8 mouse cellular contexts compared by ENCODE assay signal in genomic region chr2:3332056-3332455, GRCm38 (mm10). TPM values are rescaled to one million over a fixed set of nuclear protein-coding genes. Genes with fewer than 3 reads are reported as not detected.
DNase-seq lines count a peak whose midpoint lies in the region; ATAC-seq and TF ChIP-seq lines count a peak whose summit lies in the region.

No protein-coding gene starts in this region.

- no peaks in the 10 kb centered on the region for H3K27me3 ChIP-seq in cerebellum, adult 2 months (ENCODE audit: control insufficient read depth, insufficient read depth, low read length)
- H3K27me3 ChIP-seq in neural tube, embryonic 11.5 days (ENCODE audit: control insufficient read depth, insufficient read depth, low read length), result no peaks in the 10 kb centered on the region
- peaks cover 17% of the 10 kb centered on the region for H3K27me3 ChIP-seq in limb, embryonic 13.5 days
- H3K27me3 ChIP-seq in stomach, embryonic 15.5 days (replicated peaks), result no peaks in the 10 kb centered on the region

- no peak for TF ChIP-seq POLR2A in cerebellum, adult 2 months (IDR thresholded peaks at IDR 0.05; ENCODE audit: borderline replicate concordance, insufficient read depth, low read length)

- peaks cover 6% of the 10 kb centered on the region for H3K4me1 ChIP-seq in cerebellum, adult 2 months (ENCODE audit: control insufficient read depth, insufficient read depth, low read length)
- peaks cover 5% of the 10 kb centered on the region; the same call in 1 of the 2 replicates for H3K4me1 ChIP-seq in neural tube, embryonic 11.5 days (ENCODE audit: control insufficient read depth, insufficient read depth, low read length)
- peaks cover 23% of the 10 kb centered on the region for H3K4me1 ChIP-seq in limb, embryonic 13.5 days
- H3K4me1 ChIP-seq in stomach, embryonic 15.5 days, result peaks cover 13% of the 10 kb centered on the region

- H3K27ac ChIP-seq in cerebellum, adult 2 months (ENCODE audit: insufficient read depth, low read length), result peak overlapping the region; percentile 31
- no peak overlapping the region for H3K27ac ChIP-seq in neural tube, embryonic 11.5 days (ENCODE audit: low read depth, low read length)
- peak overlapping the region; percentile 52 for H3K27ac ChIP-seq in limb, embryonic 13.5 days
- H3K27ac ChIP-seq in stomach, embryonic 15.5 days, result peak overlapping the region; percentile 84

- H3K4me2 ChIP-seq in neural tube, embryonic 11.5 days (ENCODE audit: low read depth), result peak overlapping the region; percentile 45
- peak overlapping the region; percentile 73 for H3K4me2 ChIP-seq in limb, embryonic 13.5 days (replicated peaks)
- H3K4me2 ChIP-seq in stomach, embryonic 15.5 days, result peak overlapping the region; percentile 71

- intact Hi-C loops in left cerebral cortex, postnatal 14 days (cut with DNase I), result loop anchor here (2.0 to 5.0 kb wide), 2 partner anchors 47 to 215 kb away; partner anchors contain the start of gene Nmt2

- WGBS in cerebellum, adult 2 months, result under 1% methylated on average over 21 of the region's 21 CpGs
- 3% methylated on average over 21 of the region's 21 CpGs for WGBS in neural tube, embryonic 11.5 days
- WGBS in limb, embryonic 13.5 days, result 1% methylated on average over 21 of the region's 21 CpGs
- WGBS in stomach, embryonic 15.5 days, result under 1% methylated on average over 21 of the region's 21 CpGs

- peak overlapping the region; percentile 56 for H3K9ac ChIP-seq in neural tube, embryonic 11.5 days (ENCODE audit: low read length)
- H3K9ac ChIP-seq in limb, embryonic 13.5 days, result peak overlapping the region; percentile 75
- peak overlapping the region; percentile 77 for H3K9ac ChIP-seq in stomach, embryonic 15.5 days

- H3K4me3 ChIP-seq in cerebellum, adult 2 months (replicated peaks; ENCODE audit: insufficient read depth, low read depth, low read length), result peak overlapping the region; percentile 80
- peak overlapping the region; percentile 46 for H3K4me3 ChIP-seq in neural tube, embryonic 11.5 days (ENCODE audit: low read depth, low read length)
- H3K4me3 ChIP-seq in limb, embryonic 13.5 days, result peak overlapping the region; percentile 66
- H3K4me3 ChIP-seq in stomach, embryonic 15.5 days (replicated peaks), result peak overlapping the region; percentile 81

- no peak for TF ChIP-seq CTCF in cerebellum, adult 2 months (IDR thresholded peaks at IDR 0.05; ENCODE audit: borderline replicate concordance, insufficient read depth, low read depth, low read length)

- no peaks in the 10 kb centered on the region for H3K9me3 ChIP-seq in neural tube, embryonic 11.5 days (ENCODE audit: control insufficient read depth, low read length)
- no peaks in the 10 kb centered on the region for H3K9me3 ChIP-seq in limb, embryonic 13.5 days
- no peaks in the 10 kb centered on the region for H3K9me3 ChIP-seq in stomach, embryonic 15.5 days

- no peak for DNase-seq in cerebellum, adult 2 months
- DNase-seq in cerebellum, postnatal 14 days, result no peak
- DNase-seq in neural tube, embryonic 11.5 days (ENCODE audit: low spot score), result no peak
- DNase-seq in neural tube, embryonic 10.5 days (ENCODE audit: extremely low spot score, low spot score), result no peak
- no peak for DNase-seq in left cerebral cortex, postnatal 14 days (ENCODE audit: low spot score in 2 of 2)
- no peak for DNase-seq in cerebellum, postnatal 4 days (ENCODE audit: low spot score in 2 of 2)

- 0 out of 2 replicates have a peak, but pooled peaks cover 5% of the 10 kb centered on the region for H3K36me3 ChIP-seq in neural tube, embryonic 11.5 days (ENCODE audit: control insufficient read depth, insufficient read depth, low read length)
- H3K36me3 ChIP-seq in limb, embryonic 13.5 days, result peaks cover 17% of the 10 kb centered on the region
- peaks cover 9% of the 10 kb centered on the region; the same call in 1 of the 2 replicates for H3K36me3 ChIP-seq in stomach, embryonic 15.5 days

- no peak for ATAC-seq in neural tube, embryonic 11.5 days (ENCODE audit: insufficient read depth, low FRiP score, low TSS enrichment)
- ATAC-seq in limb, embryonic 13.5 days (ENCODE audit: low FRiP score, low read depth), result no peak
- ATAC-seq in stomach, embryonic 15.5 days (ENCODE audit: insufficient read depth, low FRiP score, low read depth), result no peak

RNA-seq across cellular contexts. Expression of gene Rpp38, which starts 0.4 kb away (rescaled TPM):
- polyA plus RNA-seq in cerebellum, adult 2 months (2012; rRNA removed), result 12.7 and 13.5 TPM in 2 replicates
- 16.8 and 20.3 TPM in 2 replicates for polyA plus RNA-seq in neural tube, embryonic 11.5 days (2014; fragmentation: Nextera tagmentation; extraction: Ambion mirVana)
- 19.3 and 19.7 TPM in 2 replicates for polyA plus RNA-seq in limb, embryonic 13.5 days (2015; fragmentation: Nextera tagmentation; extraction: Ambion mirVana)
- 23.5 and 24.7 TPM in 2 replicates for polyA plus RNA-seq in stomach, embryonic 15.5 days (2015; fragmentation: Nextera tagmentation; extraction: Ambion mirVana)
- total RNA-seq in left cerebral cortex, postnatal 14 days (2021), result 1 to 10 TPM; 7.9 to 8.4 TPM

RNA-seq across cellular contexts. Expression of gene Acbd7, which starts 3.9 kb away (rescaled TPM):
- polyA plus RNA-seq in cerebellum, adult 2 months (2012; rRNA removed), result 1.4 TPM in 2 replicates
- polyA plus RNA-seq in neural tube, embryonic 11.5 days (2014; fragmentation: Nextera tagmentation; extraction: Ambion mirVana), result 1.7 TPM in 1 of 2 replicates, not detected in the other
- 0.31 and 0.54 TPM in 2 replicates for polyA plus RNA-seq in limb, embryonic 13.5 days (2015; fragmentation: Nextera tagmentation; extraction: Ambion mirVana)
- polyA plus RNA-seq in stomach, embryonic 15.5 days (2015; fragmentation: Nextera tagmentation; extraction: Ambion mirVana), result 0.91 and 2.0 TPM in 2 replicates
- total RNA-seq in left cerebral cortex, postnatal 14 days (2021), result 1 to 10 TPM in 1 of 2 experiments, not detected in 1; 1.2 TPM

RNA-seq across cellular contexts. Expression of gene Nmt2, which starts 48.0 kb away (rescaled TPM):
- polyA plus RNA-seq in cerebellum, adult 2 months (2012; rRNA removed), result 39.8 and 41.6 TPM in 2 replicates
- 53.4 and 56.0 TPM in 2 replicates for polyA plus RNA-seq in neural tube, embryonic 11.5 days (2014; fragmentation: Nextera tagmentation; extraction: Ambion mirVana)
- polyA plus RNA-seq in limb, embryonic 13.5 days (2015; fragmentation: Nextera tagmentation; extraction: Ambion mirVana), result 42.0 and 42.1 TPM in 2 replicates
- 38.2 and 39.7 TPM in 2 replicates for polyA plus RNA-seq in stomach, embryonic 15.5 days (2015; fragmentation: Nextera tagmentation; extraction: Ambion mirVana)
- total RNA-seq in left cerebral cortex, postnatal 14 days (2021), result 10 to 100 TPM; 78.6 to 80.2 TPM
